Mouse (Mus musculus) stomach, postnatal 0 days (tissue): ENCODE measurements around the gene Igf2r.

Source experiments
- CTCF ChIP-seq: IDR thresholded peaks from 2 replicates; pipeline ENCODE4 v1.5.1; 2016; ENCODE audit warnings: antibody characterized with exemption, low read depth, mild to moderate bottlenecking, moderate library complexity
- EP300 ChIP-seq: optimal IDR thresholded peaks from 2 replicates; pipeline ENCODE3; 2016; ENCODE audit warnings: antibody characterized with exemption

- TF ChIP-seq CTCF (no peak), EP300 (no peak)
These were observed 25.4 kb downstream of the Igf2r start for GRCm38 (mm10) chr17:12744071-12744470.
